Mouse (Mus musculus) C2C12 (cell line): ENCODE measurements at regions not wholly inside any gene's neighbourhood (a gene's known extent, or its start where the extent isn't known, plus 50 kb on each side); places are given as distances from the start of the nearest gene placed in this dataset.

Source experiments
- CEBPB ChIP-seq: IDR thresholded peaks from one replicate; pipeline ENCODE4 v1.6.1; 2011; ENCODE audit warnings: low read depth, mild to moderate bottlenecking, control low read depth, moderate library complexity
- CTCF ChIP-seq: IDR thresholded peaks from one replicate; pipeline ENCODE4 v1.5.1; 2011; ENCODE audit not compliant: control insufficient read depth, insufficient read depth, insufficient read length
- MYOD1 ChIP-seq: IDR thresholded peaks from one replicate; pipeline ENCODE4 v1.6.1; 2011; ENCODE audit warnings: low read depth; ENCODE audit not compliant: control insufficient read depth, insufficient read length
- MYOG ChIP-seq: IDR thresholded peaks from one replicate; pipeline ENCODE4 v1.6.1; 2011; ENCODE audit not compliant: control insufficient read depth, insufficient read length; ENCODE audit errors: extremely low read depth
- USF1 ChIP-seq: IDR thresholded peaks from one replicate; pipeline ENCODE4 v1.6.1; 2011; ENCODE audit warnings: low read depth, mild to moderate bottlenecking, control low read depth, moderate library complexity

- no peak for TF ChIP-seq CTCF
- no peak for TF ChIP-seq MYOG
- TF ChIP-seq CEBPB: no peak
- no peak for TF ChIP-seq MYOD1
- TF ChIP-seq USF1: no peak
These were observed 113.4 kb downstream of the Gm826 start for GRCm38 (mm10) chr2:160220562-160221021.
